Mouse (Mus musculus) spleen, adult 2 months (tissue): ENCODE results near the gene Nyap2. TPM values are rescaled to one million over a fixed set of nuclear protein-coding genes. Genes with fewer than 3 reads are reported as not detected.

Source experiments
- DNase-seq, 2 experiments: peaks; one replicate each; pipeline versions ENCODE4 v3.0.0 to v3.0.0-alpha.2; 2012 to 2021; ENCODE audit warnings: low spot score in 2 of 2, low read depth in 1 of 2
- H3K27ac ChIP-seq: fragments of 200-500 bp; 2 replicates; pipeline ENCODE4 v1.5.1; 2012; ENCODE audit warnings: low read length, inconsistent platforms; ENCODE audit not compliant: insufficient read depth
- H3K27me3 ChIP-seq: fragments of 200-500 bp; 2 replicates; pipeline ENCODE4 v1.6.1; 2012; ENCODE audit warnings: mild to moderate bottlenecking, moderate library complexity, low read length, inconsistent platforms; ENCODE audit not compliant: control insufficient read depth, insufficient read depth
- H3K36me3 ChIP-seq: fragments of 200-500 bp; 2 replicates; pipeline ENCODE4 v1.6.1; 2012; ENCODE audit warnings: mild to moderate bottlenecking, low read length, inconsistent platforms; ENCODE audit not compliant: control insufficient read depth, insufficient read depth
- H3K4me1 ChIP-seq: fragments of 200-500 bp; 2 replicates; pipeline ENCODE4 v1.6.1; 2011; ENCODE audit warnings: inconsistent platforms; ENCODE audit not compliant: control insufficient read depth, insufficient read depth, insufficient read length
- H3K4me3 ChIP-seq: fragments of 200-500 bp; 2 replicates; pipeline ENCODE4 v1.5.1; 2011; ENCODE audit warnings: mild to moderate bottlenecking, inconsistent platforms; ENCODE audit not compliant: insufficient read depth, insufficient read length; ENCODE audit errors: extremely low read depth
- CTCF ChIP-seq: fragments of 200-500 bp; IDR thresholded peaks from 2 replicates; pipeline ENCODE4 v1.5.1; 2011; ENCODE audit warnings: mild to moderate bottlenecking, inconsistent platforms; ENCODE audit not compliant: insufficient read depth, insufficient read length, insufficient replicate concordance; ENCODE audit errors: extremely low read depth
- POLR2A ChIP-seq: fragments of 200-500 bp; IDR thresholded peaks from 2 replicates; pipeline ENCODE4 v1.6.1; 2011; ENCODE audit warnings: low read depth, low read length, inconsistent platforms
- WGBS: fragments of 180-500 bp; shearing (Covaris S2); methylation state at CpG from one replicate; pipeline ENCODE4 v1.1.7; 2018; 5-methylcytosine and 5-hydroxymethylcytosine counted together
- polyA plus RNA-seq: library from polyadenylated mRNA; depleted of rRNA; stranded (reverse); fragments of >200 nt; gene quantifications from 2 replicates; pipeline ENCODE4 v1.2.3, GENCODE M21; 2012; rRNA removed

Gene Nyap2
- polyA plus RNA-seq: not detected in 2 replicates

DNA sequence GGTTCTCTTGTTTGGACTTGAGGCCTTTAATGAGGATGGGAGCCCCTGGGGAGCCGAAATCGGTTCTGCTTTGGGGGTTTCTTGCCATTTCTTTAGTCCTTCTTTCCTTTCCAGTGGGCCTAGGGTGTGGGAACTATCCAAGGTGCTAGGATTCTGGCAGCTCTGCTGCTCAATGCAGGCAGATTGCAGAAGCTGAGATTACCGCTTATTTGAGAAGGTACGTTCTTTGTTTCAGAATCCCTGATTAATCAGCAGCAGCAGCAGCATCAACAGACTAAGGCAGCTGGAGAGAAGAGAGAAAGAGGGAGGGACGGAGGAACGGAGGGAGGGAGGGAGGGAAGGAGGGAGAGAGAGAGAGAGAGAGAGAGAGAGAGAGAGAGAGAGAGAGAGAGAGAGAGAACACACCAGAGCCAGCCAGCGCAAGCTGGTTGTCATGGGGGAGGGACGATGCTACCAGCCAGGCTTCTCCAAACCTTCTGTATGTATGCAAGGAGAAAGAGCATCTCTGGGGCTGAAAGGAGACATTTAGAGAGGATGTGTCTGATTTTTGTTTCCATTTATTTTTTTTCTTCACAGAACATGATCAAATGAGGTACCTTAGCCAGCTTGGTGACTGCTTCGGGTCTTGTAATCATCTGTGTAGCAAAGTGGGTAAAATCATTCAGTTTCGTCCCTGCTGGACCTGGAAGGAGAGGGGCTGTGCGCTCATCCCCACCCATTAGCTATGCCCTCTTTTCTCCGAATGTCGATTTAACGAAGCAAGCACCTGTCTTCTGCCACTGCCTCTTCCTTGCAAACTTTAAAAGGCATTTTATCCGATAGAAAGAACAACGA is at the start of gene Nyap2:
Gene Nyap2, plus strand, starts transcription at position 120 of the 834 bp plus-strand sequence.
- no peak for TF ChIP-seq CTCF
- TF ChIP-seq POLR2A: no peak
- no peak for DNase-seq
- Histone ChIP-seq H3K27ac (no peak within 1 kb of the TSS), H3K36me3 (no peaks in the 10 kb centered on the region), H3K27me3 (no peaks in the 10 kb centered on the region), H3K4me3 (no peak within 1 kb of the TSS), H3K4me1 (no peaks in the 10 kb centered on the region)
- 42% methylated on average over 16 of the region's 16 CpGs for WGBS

DNA sequence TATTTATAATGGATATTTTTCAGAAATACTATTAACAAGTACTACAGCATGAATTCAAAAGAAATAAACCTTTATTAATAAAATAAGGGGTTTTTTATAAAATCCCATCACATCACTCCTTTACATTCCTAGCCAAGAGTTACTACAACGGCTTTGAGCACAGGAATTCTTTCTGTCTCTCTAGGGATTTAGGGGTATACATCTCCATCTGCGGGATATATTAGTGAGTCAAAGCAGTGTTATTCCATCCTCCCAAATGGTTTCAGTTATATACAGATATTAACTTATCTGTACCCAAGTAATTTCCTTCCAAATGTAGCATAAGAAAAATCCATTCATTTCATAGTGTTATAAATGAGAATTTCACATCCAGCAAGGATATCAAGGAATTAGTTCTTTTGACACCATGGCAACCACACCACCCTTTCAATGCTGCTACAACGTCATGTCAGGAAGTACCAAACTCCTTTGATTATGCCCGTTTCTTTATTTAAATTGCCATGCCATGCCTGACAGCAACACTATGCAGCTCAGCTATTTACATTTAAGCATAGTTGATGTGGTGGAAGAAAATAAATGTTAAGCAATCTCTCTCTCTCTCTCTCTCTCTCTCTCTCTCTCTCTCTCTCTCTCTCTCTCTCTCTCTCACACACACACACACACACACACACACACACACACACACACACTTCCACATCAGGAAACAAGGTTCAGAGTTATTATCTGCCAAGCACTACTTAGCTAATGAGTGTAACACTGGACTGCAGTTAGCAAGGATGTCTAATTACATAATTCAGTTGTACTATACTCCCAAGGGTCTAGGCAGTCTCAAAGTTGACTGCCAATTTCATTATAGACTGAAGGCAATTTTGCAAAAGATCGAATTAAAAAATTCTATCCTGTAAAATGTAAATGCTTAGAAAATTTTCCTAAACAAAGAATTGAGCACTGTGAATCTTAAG is 33.6 kb upstream of the Nyap2 start:
- WGBS: 69% methylated on average over 5 of the region's 5 CpGs
- no peak for DNase-seq
- H3K36me3 ChIP-seq: no peaks in the 10 kb centered on the region
- no peaks in the 10 kb centered on the region for H3K4me1 ChIP-seq
- no peaks in the 10 kb centered on the region for H3K27me3 ChIP-seq
- H3K4me3 ChIP-seq: no peak overlapping the region
- no peak overlapping the region for H3K27ac ChIP-seq
- TF ChIP-seq CTCF: no peak
- no peak for TF ChIP-seq POLR2A

DNA sequence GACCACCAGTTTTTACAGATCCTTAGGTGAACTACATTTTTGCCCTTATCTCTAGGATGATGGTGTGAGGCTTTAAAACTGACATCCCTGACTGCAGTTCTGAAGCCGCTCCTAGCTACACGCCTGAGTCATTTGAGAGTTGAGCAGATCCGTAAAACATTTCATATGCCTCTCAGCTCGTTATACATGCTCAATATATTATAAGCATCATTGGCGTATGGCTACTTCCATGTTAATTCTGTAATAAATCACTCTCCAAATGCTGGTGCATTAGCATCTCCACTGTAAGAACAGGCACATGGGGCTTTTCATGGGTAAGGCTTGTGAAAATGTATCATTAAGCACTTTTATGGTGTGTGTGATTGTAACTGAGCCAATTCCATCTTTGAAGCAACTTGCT is 18.4 kb upstream of the Nyap2 start:
- whole genome bisulfite sequencing: 86% methylated on average over 5 of the region's 5 CpGs
- TF ChIP-seq CTCF (no peak), POLR2A (no peak)
- Histone ChIP-seq H3K27ac (no peak overlapping the region), H3K27me3 (no peaks in the 10 kb centered on the region), H3K36me3 (no peaks in the 10 kb centered on the region), H3K4me3 (no peak overlapping the region), H3K4me1 (no peaks in the 10 kb centered on the region)
- no peak for DNase-seq

DNA sequence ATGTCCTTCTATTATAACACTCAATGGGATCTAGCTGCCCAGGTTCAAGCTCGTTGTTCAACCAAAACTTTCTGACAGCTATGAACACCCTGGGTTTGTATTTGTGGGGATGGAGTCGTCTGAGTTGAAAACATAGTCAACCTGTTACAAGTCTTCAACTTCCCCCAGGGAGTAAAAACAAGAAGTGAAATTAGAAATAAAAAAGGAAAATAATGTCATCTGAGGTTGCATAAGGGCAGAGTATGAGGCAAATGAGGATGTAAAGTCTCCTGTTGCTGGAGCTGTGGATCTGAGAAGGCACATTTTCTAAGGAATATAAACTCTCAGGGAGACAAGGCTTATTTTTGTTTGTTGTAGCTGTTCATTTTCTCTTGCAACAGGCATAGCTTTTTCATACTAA is 17.9 kb upstream of the Nyap2 start:
- no peak for DNase-seq
- Histone ChIP-seq H3K4me3 (no peak overlapping the region), H3K4me1 (no peaks in the 10 kb centered on the region), H3K36me3 (no peaks in the 10 kb centered on the region), H3K27ac (no peak overlapping the region), H3K27me3 (no peaks in the 10 kb centered on the region)
- TF ChIP-seq CTCF: no peak
- TF ChIP-seq POLR2A: no peak
- WGBS: 26% methylated on average over 2 of the region's 2 CpGs

DNA sequence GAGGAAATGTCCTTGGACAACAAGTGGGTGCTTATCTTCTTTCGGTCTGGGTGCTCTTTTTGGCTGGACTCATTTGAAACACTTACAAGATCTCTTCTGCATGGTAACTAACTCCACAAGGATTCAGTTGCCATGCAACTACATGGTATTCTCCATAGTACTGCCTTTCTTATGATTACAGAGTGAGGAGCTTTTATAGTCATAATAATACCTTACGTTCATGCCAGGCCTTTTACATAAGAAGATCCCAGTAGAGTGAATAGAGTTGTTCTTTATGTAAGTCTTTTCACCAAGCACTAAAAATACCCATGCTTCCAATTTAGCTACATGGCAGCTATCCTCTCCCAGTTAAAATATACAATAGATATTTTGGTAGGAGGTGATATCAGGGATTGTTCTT is 13.9 kb upstream of the Nyap2 start:
- WGBS: 89% methylated on average over 2 of the region's 2 CpGs
- H3K4me1 ChIP-seq: no peaks in the 10 kb centered on the region
- no peak for TF ChIP-seq POLR2A
- no peak for TF ChIP-seq CTCF
- DNase-seq: no peak
- H3K36me3 ChIP-seq: no peaks in the 10 kb centered on the region
- no peak overlapping the region for H3K4me3 ChIP-seq
- no peaks in the 10 kb centered on the region for H3K27me3 ChIP-seq
- H3K27ac ChIP-seq: no peak overlapping the region

DNA sequence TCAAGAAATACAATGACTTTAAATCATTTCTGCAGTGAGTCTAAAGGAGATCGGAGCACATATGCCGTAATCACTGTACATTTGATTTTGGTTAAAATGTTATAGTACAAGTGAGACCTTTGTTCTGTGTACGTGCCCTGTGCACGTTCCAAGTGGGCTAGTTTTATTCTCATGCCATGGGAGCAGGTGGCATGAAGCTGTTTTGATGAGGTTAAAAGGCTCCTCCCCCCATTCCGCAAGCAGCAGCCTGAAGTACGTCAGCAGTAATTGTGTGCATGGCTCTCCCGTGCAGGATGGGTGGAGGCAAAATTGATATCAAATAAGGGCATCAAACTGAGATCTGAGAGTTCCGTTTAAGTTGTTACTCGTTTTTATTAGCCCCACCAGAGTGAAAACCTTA is 491 bp upstream of the Nyap2 start:
- no peak overlapping the region for H3K27ac ChIP-seq
- TF ChIP-seq POLR2A: no peak
- TF ChIP-seq CTCF: no peak
- H3K4me1 ChIP-seq: no peaks in the 10 kb centered on the region
- DNase-seq: no peak
- H3K4me3 ChIP-seq: no peak overlapping the region
- H3K36me3 ChIP-seq: no peaks in the 10 kb centered on the region
- WGBS: 80% methylated on average over 9 of the region's 9 CpGs
- H3K27me3 ChIP-seq: no peaks in the 10 kb centered on the region
